Mouse (Mus musculus) embryonic facial prominence, embryonic 11.5 days (tissue): ENCODE measurements around the gene Galnt17. TPM values are rescaled to one million over a fixed set of nuclear protein-coding genes. Genes with fewer than 3 reads are reported as not detected.

ENCODE experiments used
- ATAC-seq: fragments of 200-750 bp; cut with Nextera tagmentation; replicated peaks from 2 replicates; pipeline ENCODE4 v1.8.0; 2017; ENCODE audit warnings: low read depth; ENCODE audit not compliant: insufficient number of reproducible peaks, low FRiP score, low TSS enrichment
- DNase-seq: peaks from one replicate; pipeline ENCODE4 v3.0.0-alpha.2; 2015; ENCODE audit warnings: low spot score
- H3K27ac ChIP-seq: fragments of 300-500 bp; sonication (generic); replicated peaks from 2 replicates; pipeline ENCODE4 v1.5.1; 2014; ENCODE audit warnings: mild to moderate bottlenecking, low read depth, low read length, control low read depth
- H3K27me3 ChIP-seq: fragments of 300-500 bp; sonication (generic); 2 replicates; pipeline ENCODE4 v1.6.1; 2014; ENCODE audit warnings: mild to moderate bottlenecking, low read length, moderate library complexity, mixed read lengths; ENCODE audit not compliant: control insufficient read depth, insufficient read depth
- H3K36me3 ChIP-seq: fragments of 300-500 bp; sonication (generic); replicated peaks from 2 replicates; pipeline ENCODE4 v1.6.1; 2014; ENCODE audit warnings: low read depth, mild to moderate bottlenecking, low read length, moderate library complexity, mixed read lengths; ENCODE audit not compliant: control insufficient read depth, insufficient read depth
- H3K4me1 ChIP-seq: fragments of 300-500 bp; sonication (generic); 2 replicates; pipeline ENCODE4 v1.6.1; 2014; ENCODE audit warnings: low read length, mixed read lengths; ENCODE audit not compliant: control insufficient read depth, insufficient read depth
- H3K4me2 ChIP-seq: fragments of 300-500 bp; sonication (generic); 2 replicates; pipeline ENCODE4 v1.6.1; 2014; ENCODE audit warnings: low read depth, mild to moderate bottlenecking, control low read depth, low read length, moderate library complexity
- H3K4me3 ChIP-seq: fragments of 300-500 bp; sonication (generic); 2 replicates; pipeline ENCODE4 v1.5.1; 2014; ENCODE audit warnings: low read depth, low read length, control low read depth
- H3K9ac ChIP-seq: fragments of 300-500 bp; sonication (generic); replicated peaks from 2 replicates; pipeline ENCODE4 v1.6.1; 2014; ENCODE audit warnings: mild to moderate bottlenecking, control low read depth, low read length
- H3K9me3 ChIP-seq: fragments of 300-500 bp; sonication (generic); replicated peaks from 2 replicates; pipeline ENCODE4 v1.6.1; 2016; ENCODE audit warnings: mild to moderate bottlenecking, low read length, inconsistent platforms, mixed read lengths; ENCODE audit not compliant: control insufficient read depth
- WGBS: fragments of 180-500 bp; shearing (Covaris S2); extraction: QIAGEN DNeasy Blood & Tissue Kit; methylation state at CpG from one replicate; pipeline ENCODE4 v1.1.7; 2014; 5-methylcytosine and 5-hydroxymethylcytosine counted together
- polyA plus RNA-seq: library from polyadenylated mRNA; unstranded; fragments of >200 nt; fragmentation: Nextera tagmentation; extraction: Ambion mirVana; gene quantifications from 2 replicates; pipeline ENCODE4 v1.2.1, GENCODE M21; 2014

The Galnt17 gene
- polyA plus RNA-seq, 1 experiment from 2014 or later = 0.79 TPM

GRCm38 (mm10) chr5:130901736-130902135, 406.6 kb downstream of the Galnt17 start:
- Histone ChIP-seq H3K4me2 (no peak overlapping the region), H3K27ac (no peak overlapping the region), H3K36me3 (no peaks in the 10 kb centered on the region), H3K9ac (no peak overlapping the region), H3K9me3 (no peaks in the 10 kb centered on the region), H3K27me3 (no peaks in the 10 kb centered on the region), H3K4me3 (no peak overlapping the region), H3K4me1 (no peaks in the 10 kb centered on the region)
- ATAC-seq (no peak), DNase-seq (no peak)
- 81% methylated on average over 3 of the region's 3 CpGs for WGBS

GRCm38 (mm10) chr5:130895991-130896390, 412.3 kb downstream of the Galnt17 start:
- no peak for DNase-seq
- WGBS = 93% methylated on average over 3 of the region's 3 CpGs
- no peak for ATAC-seq
- Histone ChIP-seq H3K9ac (no peak overlapping the region), H3K9me3 (no peaks in the 10 kb centered on the region), H3K4me2 (no peak overlapping the region), H3K36me3 (no peaks in the 10 kb centered on the region), H3K27ac (no peak overlapping the region), H3K4me1 (no peaks in the 10 kb centered on the region), H3K27me3 (no peaks in the 10 kb centered on the region), H3K4me3 (no peak overlapping the region)

GRCm38 (mm10) chr5:130891735-130892134, 416.6 kb downstream of the Galnt17 start:
- H3K4me2 ChIP-seq = no peak overlapping the region
- H3K9me3 ChIP-seq = no peaks in the 10 kb centered on the region
- H3K36me3 ChIP-seq = no peaks in the 10 kb centered on the region
- no peaks in the 10 kb centered on the region for H3K4me1 ChIP-seq
- H3K9ac ChIP-seq = no peak overlapping the region
- no peaks in the 10 kb centered on the region for H3K27me3 ChIP-seq
- DNase-seq = no peak
- no peak overlapping the region for H3K4me3 ChIP-seq
- no peak overlapping the region for H3K27ac ChIP-seq
- WGBS = 76% methylated on average over 5 of the region's 5 CpGs
- ATAC-seq = no peak

- DNase-seq = no peak
- no peak for ATAC-seq
- H3K27ac ChIP-seq = no peak overlapping the region
- H3K36me3 ChIP-seq = no peaks in the 10 kb centered on the region
- no peak overlapping the region for H3K9ac ChIP-seq
- WGBS = 87% methylated on average over 5 of the region's 5 CpGs
- no peaks in the 10 kb centered on the region for H3K27me3 ChIP-seq
- H3K4me3 ChIP-seq = no peak overlapping the region
- no peaks in the 10 kb centered on the region for H3K9me3 ChIP-seq
- no peaks in the 10 kb centered on the region for H3K4me1 ChIP-seq
- H3K4me2 ChIP-seq = no peak overlapping the region
Observed at GRCm38 (mm10) chr5:130880331-130880730, 428.0 kb downstream of the Galnt17 start.

GRCm38 (mm10) chr5:130875391-130875790, 432.9 kb downstream of the Galnt17 start:
- no peak overlapping the region for H3K27ac ChIP-seq
- H3K9ac ChIP-seq = no peak overlapping the region
- no peak for ATAC-seq
- no peak for DNase-seq
- no peaks in the 10 kb centered on the region for H3K9me3 ChIP-seq
- H3K36me3 ChIP-seq = no peaks in the 10 kb centered on the region
- H3K27me3 ChIP-seq = no peaks in the 10 kb centered on the region
- no peak overlapping the region for H3K4me3 ChIP-seq
- 92% methylated on average over 3 of the region's 3 CpGs for WGBS
- H3K4me1 ChIP-seq = no peaks in the 10 kb centered on the region
- no peak overlapping the region for H3K4me2 ChIP-seq

- Histone ChIP-seq H3K36me3 (no peaks in the 10 kb centered on the region), H3K27me3 (no peaks in the 10 kb centered on the region), H3K4me1 (no peaks in the 10 kb centered on the region), H3K4me3 (no peak overlapping the region), H3K9me3 (no peaks in the 10 kb centered on the region), H3K27ac (no peak overlapping the region), H3K4me2 (no peak overlapping the region), H3K9ac (no peak overlapping the region)
- no peak for ATAC-seq
- no peak for DNase-seq
- 63% methylated on average over 8 of the region's 8 CpGs for WGBS
Observed at GRCm38 (mm10) chr5:130871086-130871485, 437.2 kb downstream of the Galnt17 start.

- H3K36me3 ChIP-seq = no peaks in the 10 kb centered on the region
Observed at GRCm38 (mm10) chr5:130869869-130870268, 438.4 kb downstream of the Galnt17 start.

GRCm38 (mm10) chr5:130862302-130862701, 446.0 kb downstream of the Galnt17 start:
- no peak overlapping the region for H3K4me2 ChIP-seq
- no peaks in the 10 kb centered on the region for H3K27me3 ChIP-seq
- H3K4me1 ChIP-seq = no peaks in the 10 kb centered on the region
- no peaks in the 10 kb centered on the region for H3K36me3 ChIP-seq
- DNase-seq (peak; percentile 69), ATAC-seq (no peak)
- WGBS = 53% methylated on average over 5 of the region's 5 CpGs
- no peaks in the 10 kb centered on the region for H3K9me3 ChIP-seq
- no peak overlapping the region for H3K9ac ChIP-seq
- H3K4me3 ChIP-seq = no peak overlapping the region
- H3K27ac ChIP-seq = no peak overlapping the region

More at GRCm38 (mm10) chr5:130869869-130870268, 438.4 kb downstream of the Galnt17 start:
- H3K9ac ChIP-seq = no peak overlapping the region
- no peaks in the 10 kb centered on the region for H3K9me3 ChIP-seq
- no peak overlapping the region for H3K4me3 ChIP-seq
- WGBS = 43% methylated on average over 1 of the region's 1 CpGs
- H3K27me3 ChIP-seq = no peaks in the 10 kb centered on the region
- no peaks in the 10 kb centered on the region for H3K4me1 ChIP-seq
- ATAC-seq = no peak
- DNase-seq = no peak
- H3K4me2 ChIP-seq = no peak overlapping the region
- no peak overlapping the region for H3K27ac ChIP-seq
